Comparison of ENCODE assay signal across 17 mouse cellular contexts in genomic region chr6:50818891-50819541, GRCm38 (mm10).
A peak's percentile ranks its signal among the peaks of the same experiment; 100 is the strongest.
DNase-seq lines count a peak whose midpoint lies in the region; ATAC-seq and TF ChIP-seq lines count a peak whose summit lies in the region.
"Had no signal": no experiment of that assay in that cellular context is flagged by ENCODE, and none has a peak within 500 bp of the region (broad histone marks: within the 10 kb centered on the region; RNA-seq: fewer than 3 reads in every experiment).

No protein-coding gene starts in this region.

- H3K27ac ChIP-seq in kidney, embryonic 14.5 days (ENCODE audit: low read depth, low read length) = peak overlapping the region; percentile 96
- 0 out of 2 replicates have a peak overlapping the region, but pooled peaks have one; percentile 4 for H3K27ac ChIP-seq in neural tube, embryonic 13.5 days (replicated peaks)
- no peak overlapping the region for H3K27ac ChIP-seq in intestine, embryonic 15.5 days
- H3K27ac ChIP-seq in limb, embryonic 14.5 days (replicated peaks; ENCODE audit: low read depth, low read length) = 0 out of 2 replicates have a peak overlapping the region, but pooled peaks have one; percentile 34
- H3K27ac ChIP-seq: heart, adult 2 months; stomach, embryonic 15.5 days had no signal

- no peaks in the 10 kb centered on the region for H3K9me3 ChIP-seq in kidney, embryonic 14.5 days (ENCODE audit: control insufficient read depth, low read length)
- H3K9me3 ChIP-seq in neural tube, embryonic 13.5 days = no peaks in the 10 kb centered on the region
- H3K9me3 ChIP-seq in intestine, embryonic 15.5 days = no peaks in the 10 kb centered on the region
- no peaks in the 10 kb centered on the region for H3K9me3 ChIP-seq in limb, embryonic 14.5 days (ENCODE audit: control insufficient read depth, low read length)
- H3K9me3 ChIP-seq: stomach, embryonic 15.5 days had no signal

- TF ChIP-seq POLR2A in limb, embryonic 14.5 days (IDR thresholded peaks at IDR 0.05; ENCODE audit: borderline replicate concordance, extremely low read depth, insufficient read depth, insufficient read length) = no peak

- no peak for DNase-seq in kidney, adult 8-10 months
- DNase-seq in neural tube, embryonic 10.5 days (ENCODE audit: extremely low spot score, low spot score) = no peak
- DNase-seq in limb, embryonic 14.5 days (ENCODE audit: low spot score) = peak; percentile 63
- DNase-seq in layer of hippocampus, postnatal 10 days (ENCODE audit: low spot score in 2 of 2) = no peak
- DNase-seq: adrenal gland, postnatal 36 days; cerebellum, postnatal 36 days; heart, adult 2 months; layer of hippocampus, postnatal 36 days; liver; lung, adult 2 months; thymus, postnatal 4 days had no signal

- peak; percentile 51 for ATAC-seq in kidney, embryonic 14.5 days (ENCODE audit: low FRiP score, low TSS enrichment)
- ATAC-seq in neural tube, embryonic 13.5 days (ENCODE audit: low read depth) = no peak
- peak; percentile 26; the same call in 1 of the 2 replicates for ATAC-seq in intestine, embryonic 15.5 days
- ATAC-seq in limb, embryonic 14.5 days (ENCODE audit: low FRiP score, low read depth) = peak; percentile 51
- no peak for ATAC-seq in erythroid progenitor cell, adult 5-6 weeks (replicated peaks; ENCODE audit: low FRiP score, poor library complexity, severe bottlenecking)
- ATAC-seq: inflammation-experienced regulatory T-cells, adult 6 months had no signal

- no peaks in the 10 kb centered on the region for H3K27me3 ChIP-seq in kidney, embryonic 14.5 days (ENCODE audit: control insufficient read depth, insufficient read depth, low read length)
- no peaks in the 10 kb centered on the region for H3K27me3 ChIP-seq in neural tube, embryonic 13.5 days
- no peaks in the 10 kb centered on the region for H3K27me3 ChIP-seq in intestine, embryonic 15.5 days (replicated peaks)
- H3K27me3 ChIP-seq in limb, embryonic 14.5 days (ENCODE audit: control insufficient read depth, insufficient read depth, low read length) = peaks cover 8% of the 10 kb centered on the region; the same call in 1 of the 2 replicates
- H3K27me3 ChIP-seq: stomach, embryonic 15.5 days had no signal

- H3K9ac ChIP-seq in kidney, embryonic 14.5 days (ENCODE audit: low read depth, low read length) = no peak overlapping the region
- H3K9ac ChIP-seq in neural tube, embryonic 13.5 days = no peak overlapping the region
- no peak overlapping the region for H3K9ac ChIP-seq in intestine, embryonic 15.5 days
- H3K9ac ChIP-seq in limb, embryonic 14.5 days (ENCODE audit: low read depth, low read length, severe bottlenecking) = no peak overlapping the region
- H3K9ac ChIP-seq: stomach, embryonic 15.5 days had no signal

- peaks cover 60% of the 10 kb centered on the region for H3K4me1 ChIP-seq in kidney, embryonic 14.5 days (ENCODE audit: control insufficient read depth, insufficient read depth, low read length)
- H3K4me1 ChIP-seq in neural tube, embryonic 13.5 days (replicated peaks) = peaks cover 72% of the 10 kb centered on the region
- H3K4me1 ChIP-seq in intestine, embryonic 15.5 days (replicated peaks) = peaks cover 23% of the 10 kb centered on the region
- H3K4me1 ChIP-seq in limb, embryonic 14.5 days (ENCODE audit: control insufficient read depth, insufficient read depth, low read length) = peaks cover 48% of the 10 kb centered on the region
- H3K4me1 ChIP-seq: stomach, embryonic 15.5 days had no signal

- 22% methylated on average over 10 of the region's 10 CpGs for WGBS in kidney, embryonic 14.5 days
- 46% methylated on average over 10 of the region's 10 CpGs for WGBS in neural tube, embryonic 13.5 days
- 50% methylated on average over 10 of the region's 10 CpGs for WGBS in intestine, embryonic 15.5 days
- 23% methylated on average over 10 of the region's 10 CpGs for WGBS in limb, embryonic 14.5 days

- no peaks in the 10 kb centered on the region for H3K36me3 ChIP-seq in kidney, embryonic 14.5 days (ENCODE audit: control insufficient read depth, insufficient read depth, low read length)
- H3K36me3 ChIP-seq in neural tube, embryonic 13.5 days = no peaks in the 10 kb centered on the region
- H3K36me3 ChIP-seq in intestine, embryonic 15.5 days = no peaks in the 10 kb centered on the region
- no peaks in the 10 kb centered on the region for H3K36me3 ChIP-seq in limb, embryonic 14.5 days (ENCODE audit: control insufficient read depth, insufficient read depth, low read length)
- H3K36me3 ChIP-seq: stomach, embryonic 15.5 days had no signal

- no peak overlapping the region for H3K4me2 ChIP-seq in kidney, embryonic 14.5 days (replicated peaks; ENCODE audit: low read depth, low read length)
- H3K4me2 ChIP-seq in neural tube, embryonic 13.5 days = no peak overlapping the region
- no peak overlapping the region for H3K4me2 ChIP-seq in intestine, embryonic 15.5 days (replicated peaks)
- H3K4me2 ChIP-seq in limb, embryonic 14.5 days (replicated peaks; ENCODE audit: low read depth, low read length, severe bottlenecking) = no peak overlapping the region
- H3K4me2 ChIP-seq: stomach, embryonic 15.5 days had no signal

- H3K4me3 ChIP-seq in kidney, embryonic 14.5 days (ENCODE audit: low read length) = no peak overlapping the region
- H3K4me3 ChIP-seq in neural tube, embryonic 13.5 days = no peak overlapping the region
- H3K4me3 ChIP-seq in intestine, embryonic 15.5 days (replicated peaks) = no peak overlapping the region
- no peak overlapping the region for H3K4me3 ChIP-seq in limb, embryonic 14.5 days (replicated peaks; ENCODE audit: low read length)
- H3K4me3 ChIP-seq: heart, adult 2 months; stomach, embryonic 15.5 days had no signal

Comparison
In these comparisons a context has a peak if more than half of its experiments do, and no peak if none do; other contexts are left out.
1. ATAC-seq: peak in kidney, embryonic 14.5 days (single experiment), intestine, embryonic 15.5 days (single experiment) and limb, embryonic 14.5 days (single experiment); none in neural tube, embryonic 13.5 days (single experiment) and erythroid progenitor cell, adult 5-6 weeks (single experiment).